Comparison of ENCODE assay signal across 8 mouse cellular contexts in genomic region chr7:141666190-141666589, GRCm38 (mm10). TPM values are rescaled to one million over a fixed set of nuclear protein-coding genes. Genes with fewer than 3 reads are reported as not detected.
DNase-seq lines count a peak whose midpoint lies in the region; ATAC-seq and TF ChIP-seq lines count a peak whose summit lies in the region.

No protein-coding gene starts in this region.

- peak; percentile 65 to 66 for DNase-seq in right cerebral cortex, adult 2 months (ENCODE audit: low spot score in 2 of 2)
- DNase-seq in right cerebral cortex, postnatal 10 days (ENCODE audit: low spot score in 2 of 2) = no peak
- peak; percentile 50 for DNase-seq in T-cell, adult 2 months (ENCODE audit: low spot score)
- peak; percentile 35 to 55 for DNase-seq in cerebellum, postnatal 10 days
- peak; percentile 30 for DNase-seq in hindbrain, postnatal 0 days (ENCODE audit: low spot score)
- peak; percentile 53 for DNase-seq in limb, embryonic 11.5 days (ENCODE audit: low spot score)
- peak; percentile 53 for DNase-seq in ovary, postnatal 36 days (ENCODE audit: low spot score)
- DNase-seq in right cerebral cortex, postnatal 25 days = no peak

- no peaks in the 10 kb centered on the region for H3K9me3 ChIP-seq in hindbrain, postnatal 0 days (ENCODE audit: low read length)
- H3K9me3 ChIP-seq in limb, embryonic 11.5 days (ENCODE audit: control insufficient read depth, low read length) = no peaks in the 10 kb centered on the region

- H3K4me3 ChIP-seq in hindbrain, postnatal 0 days (ENCODE audit: low read length) = no peak overlapping the region
- no peak overlapping the region for H3K4me3 ChIP-seq in limb, embryonic 11.5 days (ENCODE audit: low read depth, low read length)

- no peak overlapping the region for H3K4me2 ChIP-seq in hindbrain, postnatal 0 days (ENCODE audit: low read depth, low read length)
- no peak overlapping the region for H3K4me2 ChIP-seq in limb, embryonic 11.5 days (ENCODE audit: low read depth, severe bottlenecking)

- H3K27ac ChIP-seq in hindbrain, postnatal 0 days = no peak overlapping the region
- no peak overlapping the region for H3K27ac ChIP-seq in limb, embryonic 11.5 days (replicated peaks; ENCODE audit: low read depth, low read length)

- no peaks in the 10 kb centered on the region for H3K27me3 ChIP-seq in hindbrain, postnatal 0 days (ENCODE audit: insufficient read depth, low read length)
- H3K27me3 ChIP-seq in limb, embryonic 11.5 days (ENCODE audit: control insufficient read depth, insufficient read depth, low read length) = no peaks in the 10 kb centered on the region

- 10% methylated on average over 4 of the region's 4 CpGs for WGBS in hindbrain, postnatal 0 days
- 27% methylated on average over 4 of the region's 4 CpGs for WGBS in limb, embryonic 11.5 days

- TF ChIP-seq CTCF in hindbrain, postnatal 0 days (IDR thresholded peaks at IDR 0.05; ENCODE audit: low read depth) = peak; percentile 64

- no peaks in the 10 kb centered on the region for H3K36me3 ChIP-seq in hindbrain, postnatal 0 days (ENCODE audit: insufficient read depth, low read length)
- no peaks in the 10 kb centered on the region for H3K36me3 ChIP-seq in limb, embryonic 11.5 days (ENCODE audit: control insufficient read depth, insufficient read depth, low read length)

- no peak for ATAC-seq in hindbrain, postnatal 0 days
- no peak for ATAC-seq in limb, embryonic 11.5 days (ENCODE audit: insufficient number of reproducible peaks, low FRiP score, low TSS enrichment, low read depth)

- no peak overlapping the region for H3K9ac ChIP-seq in hindbrain, postnatal 0 days (replicated peaks; ENCODE audit: low read length)
- no peak overlapping the region for H3K9ac ChIP-seq in limb, embryonic 11.5 days (ENCODE audit: low read length)

- no peaks in the 10 kb centered on the region for H3K4me1 ChIP-seq in hindbrain, postnatal 0 days (ENCODE audit: insufficient read depth, low read length)
- no peaks in the 10 kb centered on the region for H3K4me1 ChIP-seq in limb, embryonic 11.5 days (ENCODE audit: control insufficient read depth, insufficient read depth, low read length)

RNA-seq across cellular contexts. Expression of gene Muc6, which starts 11.1 kb away (rescaled TPM):
- not detected in 2 replicates for total RNA-seq in hindbrain, postnatal 0 days (2014; rRNA removed)
- 0.13 and 0.23 TPM in 2 replicates for polyA plus RNA-seq in hindbrain, postnatal 0 days (2015; fragmentation: Nextera tagmentation; extraction: Ambion mirVana)
- polyA plus RNA-seq in limb, embryonic 11.5 days (2014; fragmentation: Nextera tagmentation; extraction: Ambion mirVana) = 0.17 and 0.23 TPM in 2 replicates

RNA-seq across cellular contexts. Expression of gene Muc2, which starts 23.9 kb away (rescaled TPM):
- total RNA-seq in hindbrain, postnatal 0 days (2014; rRNA removed) = 0.83 and 1.3 TPM in 2 replicates
- 0.20 and 0.91 TPM in 2 replicates for polyA plus RNA-seq in hindbrain, postnatal 0 days (2015; fragmentation: Nextera tagmentation; extraction: Ambion mirVana)
- 0.27 and 0.56 TPM in 2 replicates for polyA plus RNA-seq in limb, embryonic 11.5 days (2014; fragmentation: Nextera tagmentation; extraction: Ambion mirVana)

Comparison
In these comparisons a context has a peak if more than half of its experiments do, and no peak if none do; other contexts are left out.
1. DNase-seq: peak in right cerebral cortex, adult 2 months (2 of 2), T-cell, adult 2 months (single experiment), cerebellum, postnatal 10 days (2 of 2), hindbrain, postnatal 0 days (single experiment), limb, embryonic 11.5 days (single experiment) and ovary, postnatal 36 days (single experiment); none in right cerebral cortex, postnatal 10 days (0 of 2) and right cerebral cortex, postnatal 25 days (single experiment).